Mouse (Mus musculus): Measurements from ENCODE around the gene Epha5.

- TF ChIP-seq CTCF (IDR thresholded peaks at IDR 0.05; ENCODE audit: insufficient read depth, low read depth, low read length): no peak
- no peak for TF ChIP-seq POLR2A (IDR thresholded peaks at IDR 0.05; ENCODE audit: insufficient read depth, low read depth, low read length)
Measured at GRCm38 (mm10) chr5:84184189-84184588, 233.0 kb downstream of the Epha5 start.
